Mouse (Mus musculus) liver, embryonic 12.5 days (tissue): ENCODE measurements around the gene Mob4. TPM values are rescaled to one million over a fixed set of nuclear protein-coding genes. Genes with fewer than 3 reads are reported as not detected.

Source experiments
- ATAC-seq: fragments of 200-750 bp; cut with Nextera tagmentation; 2 replicates; pipeline ENCODE4 v1.8.0; 2017; ENCODE audit warnings: moderate number of reproducible peaks, mild to moderate bottlenecking, moderate library complexity
- H3K27ac ChIP-seq: fragments of 300-500 bp; sonication (generic); 2 replicates; pipeline ENCODE4 v1.5.1; 2016; ENCODE audit warnings: mild to moderate bottlenecking
- H3K27me3 ChIP-seq: fragments of 300-500 bp; sonication (generic); replicated peaks from 2 replicates; pipeline ENCODE4 v1.6.1; 2016; ENCODE audit warnings: mild to moderate bottlenecking, moderate library complexity
- H3K36me3 ChIP-seq: fragments of 300-500 bp; sonication (generic); 2 replicates; pipeline ENCODE4 v1.6.1; 2016; ENCODE audit warnings: mild to moderate bottlenecking, moderate library complexity
- H3K4me1 ChIP-seq: fragments of 300-500 bp; sonication (generic); 2 replicates; pipeline ENCODE4 v1.6.1; 2016
- H3K4me2 ChIP-seq: fragments of 300-500 bp; sonication (generic); 2 replicates; pipeline ENCODE4 v1.6.1; 2016; ENCODE audit warnings: mild to moderate bottlenecking, moderate library complexity
- H3K4me3 ChIP-seq: fragments of 300-500 bp; sonication (generic); 2 replicates; pipeline ENCODE4 v1.5.1; 2016; ENCODE audit warnings: mild to moderate bottlenecking, moderate library complexity
- H3K9ac ChIP-seq: fragments of 300-500 bp; sonication (generic); 2 replicates; pipeline ENCODE4 v1.6.1; 2016; ENCODE audit warnings: mild to moderate bottlenecking, moderate library complexity
- H3K9me3 ChIP-seq: fragments of 300-500 bp; sonication (generic); replicated peaks from 2 replicates; pipeline ENCODE4 v1.6.1; 2016; ENCODE audit warnings: mild to moderate bottlenecking, moderate library complexity
- WGBS: fragments of 180-500 bp; shearing (Covaris S2); methylation state at CpG from one replicate; pipeline ENCODE4 v1.1.7; 2016; ENCODE audit not compliant: insufficient replicate concordance; 5-methylcytosine and 5-hydroxymethylcytosine counted together
- polyA plus RNA-seq: library from polyadenylated mRNA; unstranded; fragments of >200 nt; fragmentation: Nextera tagmentation; extraction: Ambion mirVana; gene quantifications from 2 replicates; pipeline ENCODE4 v1.2.1, GENCODE M21; 2016

Mob4 gene
- polyA plus RNA-seq, 1 experiment from 2014 or later, result 58.8 TPM

DNA sequence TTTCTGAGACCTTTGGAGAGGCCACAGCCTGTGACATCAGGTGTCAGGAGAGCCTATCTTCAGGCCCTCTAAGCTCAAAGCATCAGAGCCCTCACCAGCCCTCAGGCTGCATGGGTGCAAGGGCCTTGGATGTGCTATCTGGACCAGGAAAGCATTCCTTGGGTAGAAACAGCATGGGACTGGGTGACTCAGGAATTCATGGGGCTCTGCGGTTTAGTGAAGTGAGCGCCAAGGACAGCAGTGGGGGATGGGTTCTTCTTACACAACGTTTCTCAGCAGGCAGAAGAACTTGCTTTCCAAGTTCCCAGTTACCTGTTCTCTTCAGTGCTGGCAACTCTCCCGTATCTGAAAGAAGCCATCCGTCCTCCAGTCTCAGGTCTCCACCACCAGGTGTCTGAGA is 33.0 kb downstream of the Mob4 start:
- Histone ChIP-seq H3K4me1 (peaks cover 24% of the 10 kb centered on the region), H3K4me3 (no peak overlapping the region), H3K9me3 (0 out of 2 replicates have a peak, but pooled peaks cover under 1% of the 10 kb centered on the region), H3K9ac (no peak overlapping the region), H3K27ac (no peak overlapping the region), H3K36me3 (no peaks in the 10 kb centered on the region), H3K27me3 (no peaks in the 10 kb centered on the region), H3K4me2 (no peak overlapping the region)
- ATAC-seq, result no peak
- 40% methylated on average over 5 of the region's 5 CpGs for whole genome bisulfite sequencing

DNA sequence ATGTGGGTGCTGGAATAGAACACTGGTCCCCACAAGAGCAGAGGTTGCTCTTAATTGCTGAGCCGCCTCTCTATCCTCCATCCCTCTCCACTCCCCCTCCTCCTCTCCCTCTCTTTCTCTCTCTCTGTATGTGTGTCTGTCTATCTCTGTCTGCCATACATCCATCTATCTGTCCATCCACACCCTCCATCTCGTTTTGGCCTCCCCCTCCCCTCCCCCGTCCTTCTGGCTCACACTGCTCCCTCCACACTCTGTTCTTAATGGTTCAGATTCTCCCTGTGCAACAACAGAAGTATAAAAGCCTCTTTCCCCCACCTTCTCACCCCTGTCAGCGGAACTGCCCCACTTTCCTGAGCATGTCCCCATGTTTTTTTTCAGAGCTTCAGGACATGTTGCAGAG is 36.5 kb downstream of the Mob4 start:
- peaks cover 5% of the 10 kb centered on the region; the same call in 1 of the 2 replicates for H3K9me3 ChIP-seq
- H3K4me2 ChIP-seq, result no peak overlapping the region
- no peak overlapping the region for H3K9ac ChIP-seq
- peaks cover 16% of the 10 kb centered on the region for H3K4me1 ChIP-seq
- H3K27ac ChIP-seq, result no peak overlapping the region
- 45% methylated on average over 4 of the region's 4 CpGs for WGBS
- ATAC-seq, result peak; percentile 66
- no peaks in the 10 kb centered on the region for H3K27me3 ChIP-seq
- no peak overlapping the region for H3K4me3 ChIP-seq
- H3K36me3 ChIP-seq, result no peaks in the 10 kb centered on the region

DNA sequence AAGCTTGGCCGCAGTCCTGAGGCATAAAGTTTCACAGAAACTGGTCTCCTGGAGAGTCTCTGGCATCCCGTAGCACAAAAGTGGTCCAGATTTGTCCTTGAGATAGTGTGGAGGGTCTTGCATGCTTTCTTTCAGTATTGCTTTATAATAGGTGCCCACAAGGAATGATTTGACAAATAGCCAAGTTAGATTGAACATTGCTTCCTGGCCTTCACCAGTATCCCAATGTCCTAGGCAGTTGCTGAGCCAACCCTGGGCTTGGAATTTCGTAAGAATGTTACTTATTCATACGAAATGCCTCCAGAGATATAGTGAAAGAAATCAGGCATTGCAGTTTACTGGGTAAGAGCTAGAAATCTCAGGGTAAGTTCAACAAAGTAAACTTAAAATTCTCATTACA is 37.6 kb downstream of the Mob4 start:
- Histone ChIP-seq H3K9ac (no peak overlapping the region), H3K4me3 (no peak overlapping the region), H3K9me3 (peaks cover 8% of the 10 kb centered on the region; the same call in 1 of the 2 replicates), H3K4me2 (no peak overlapping the region), H3K36me3 (no peaks in the 10 kb centered on the region), H3K27ac (no peak overlapping the region), H3K27me3 (no peaks in the 10 kb centered on the region), H3K4me1 (peaks cover 13% of the 10 kb centered on the region)
- WGBS, result 82% methylated on average over 4 of the region's 4 CpGs
- no peak for ATAC-seq

DNA sequence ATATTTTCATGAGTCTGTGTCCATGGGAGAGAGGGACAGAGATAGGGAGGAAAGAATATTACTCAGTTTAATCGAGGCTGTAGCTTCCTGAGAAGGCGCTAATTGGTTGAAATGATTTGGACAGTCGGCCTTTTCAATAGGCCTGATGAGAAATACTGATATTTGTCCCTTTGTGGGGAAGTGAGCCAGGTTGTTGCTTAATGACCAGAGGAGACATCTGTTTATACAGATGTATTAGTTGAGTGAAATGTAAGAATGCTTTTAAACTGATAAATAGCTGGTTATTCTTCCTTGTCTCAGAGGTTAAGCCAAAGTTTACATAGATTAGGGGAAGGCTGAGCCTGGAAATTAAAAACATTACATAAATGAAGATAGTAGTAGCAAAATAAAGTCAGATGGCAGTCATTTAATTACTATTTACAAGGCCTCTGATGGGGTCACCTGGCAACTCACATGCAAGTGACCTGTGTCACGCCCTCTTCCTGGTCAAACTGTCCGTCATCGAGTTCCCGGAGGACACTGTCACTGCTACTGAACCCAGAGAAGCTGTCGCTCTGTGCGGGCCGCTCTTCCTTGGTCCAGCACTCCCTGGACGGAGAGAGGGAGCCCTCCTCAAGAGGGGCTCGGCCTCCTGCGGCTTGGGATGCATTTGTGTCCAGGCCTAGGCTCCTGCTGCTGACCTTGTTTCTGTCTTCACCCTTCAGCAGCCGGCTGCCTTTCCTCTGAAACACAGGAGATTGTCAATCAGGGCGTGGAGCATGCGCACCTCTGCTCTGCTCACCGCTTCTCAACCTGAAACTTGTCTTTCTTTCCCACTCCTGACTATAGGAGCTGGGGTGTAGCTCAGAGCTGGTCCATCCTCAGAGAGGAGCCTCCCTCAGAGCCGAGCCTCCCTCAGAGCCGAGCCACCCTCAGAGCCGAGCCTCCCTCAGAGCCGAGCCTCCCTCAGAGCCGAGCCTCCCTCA is 40.6 kb downstream of the Mob4 start:
- Histone ChIP-seq H3K4me2 (peak overlapping the region; percentile 42), H3K9ac (no peak overlapping the region), H3K4me3 (peak overlapping the region; percentile 11; the same call in 1 of the 2 replicates), H3K27ac (no peak overlapping the region), H3K4me1 (peaks cover 13% of the 10 kb centered on the region), H3K9me3 (peaks cover 8% of the 10 kb centered on the region; the same call in 1 of the 2 replicates), H3K27me3 (no peaks in the 10 kb centered on the region), H3K36me3 (no peaks in the 10 kb centered on the region)
- WGBS, result 65% methylated on average over 22 of the region's 22 CpGs
- no peak for ATAC-seq

DNA sequence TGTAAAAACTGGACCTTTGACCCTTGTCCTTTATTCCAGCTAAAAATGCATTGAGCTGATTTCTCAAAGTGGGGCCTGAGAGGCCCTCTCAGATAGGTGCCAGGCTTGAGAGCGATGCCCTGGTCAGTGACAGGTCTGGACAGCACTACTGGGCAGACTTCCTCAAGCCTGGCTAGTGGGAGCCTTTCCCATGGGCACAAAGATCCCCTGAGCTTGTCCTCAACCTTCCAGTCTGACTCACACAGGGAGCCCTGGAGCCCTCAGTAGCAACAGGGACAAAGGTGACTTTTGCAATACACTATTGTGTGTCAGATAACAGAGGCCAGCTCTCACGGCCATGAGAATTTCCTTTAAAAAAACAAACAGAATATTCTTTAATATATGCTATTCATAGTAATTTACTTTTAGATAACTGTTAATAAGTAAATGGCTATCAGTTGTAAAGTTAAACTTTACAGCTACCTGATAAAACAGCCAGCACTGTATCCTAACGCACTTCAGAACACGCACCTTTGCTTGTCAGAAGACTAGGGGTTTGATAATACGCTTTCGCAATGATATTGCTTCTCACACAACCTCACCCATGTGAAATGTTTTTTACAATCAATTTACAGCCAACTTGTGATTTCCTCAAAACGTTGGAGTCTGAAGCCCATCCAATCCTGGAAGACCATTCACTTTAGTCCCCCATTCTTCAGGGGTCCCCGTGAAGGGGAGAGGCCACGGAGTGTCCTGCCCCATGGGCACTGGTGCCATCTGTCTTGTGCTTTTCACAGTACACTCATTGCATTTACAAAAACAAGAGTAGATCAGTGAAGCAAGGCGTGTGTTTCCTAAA is 42.9 kb downstream of the Mob4 start:
- Histone ChIP-seq H3K27ac (no peak overlapping the region), H3K27me3 (no peaks in the 10 kb centered on the region), H3K9me3 (peaks cover 8% of the 10 kb centered on the region; the same call in 1 of the 2 replicates), H3K4me2 (no peak overlapping the region), H3K9ac (no peak overlapping the region), H3K4me1 (no peaks in the 10 kb centered on the region), H3K4me3 (no peak overlapping the region), H3K36me3 (no peaks in the 10 kb centered on the region)
- no peak for ATAC-seq
- 78% methylated on average over 10 of the region's 10 CpGs for WGBS

DNA sequence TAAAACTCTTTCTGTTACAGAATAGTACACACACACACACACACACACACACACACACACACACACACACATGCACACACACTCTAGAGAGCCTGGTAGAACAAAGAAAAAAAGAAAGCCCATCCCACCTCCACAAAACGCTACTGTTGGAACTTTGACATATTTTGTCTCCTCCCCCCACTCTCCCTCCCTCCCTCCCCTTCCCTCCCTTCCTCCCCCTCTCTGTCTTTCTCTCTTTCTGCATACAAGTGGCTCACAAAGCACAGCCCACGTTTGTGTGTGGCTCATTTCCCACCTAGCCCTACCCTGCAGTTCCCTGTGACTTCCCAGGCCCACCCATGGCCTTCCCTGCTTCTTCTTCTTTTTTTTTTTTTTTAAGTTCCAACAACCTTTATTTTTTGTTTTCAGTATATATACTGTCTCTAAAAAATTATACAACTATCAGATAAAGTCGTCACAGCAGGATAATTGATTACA is 43.6 kb downstream of the Mob4 start:
- 20% methylated on average over 3 of the region's 3 CpGs for WGBS

DNA sequence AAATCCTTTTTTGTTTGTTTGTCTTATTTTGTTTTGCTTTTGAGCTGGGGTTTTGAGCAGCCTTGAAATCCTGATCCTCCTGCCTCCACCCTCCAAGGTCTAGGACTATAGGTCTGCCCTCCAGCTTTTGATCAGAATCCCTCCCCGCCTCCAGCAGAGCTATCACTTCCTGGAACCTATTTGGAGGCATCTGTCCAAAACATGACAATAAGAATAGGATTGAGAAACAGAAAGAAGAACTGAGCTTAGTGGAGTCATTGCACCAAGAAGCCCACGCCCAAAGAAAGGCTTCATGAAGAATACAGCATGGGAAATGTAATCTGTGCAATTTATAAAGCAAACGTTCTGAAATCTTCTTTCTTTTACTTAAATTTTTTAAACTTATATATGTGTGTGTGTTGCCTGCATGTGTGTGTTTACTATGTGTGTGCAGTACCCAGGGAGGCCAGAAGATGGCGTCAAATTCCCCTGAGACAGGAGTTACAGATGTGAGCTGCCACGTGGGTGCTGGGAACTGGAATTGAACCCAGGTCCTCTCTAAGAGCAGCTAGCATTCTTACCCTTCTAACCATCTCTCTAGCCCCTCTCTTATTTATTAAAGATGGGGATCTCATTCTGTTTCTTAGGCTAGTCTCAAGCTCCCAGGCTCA is 49.0 kb downstream of the Mob4 start:
- H3K9me3 ChIP-seq, result 0 out of 2 replicates have a peak, but pooled peaks cover 7% of the 10 kb centered on the region
- peaks cover 3% of the 10 kb centered on the region; the same call in 1 of the 2 replicates for H3K36me3 ChIP-seq
- H3K27me3 ChIP-seq, result no peaks in the 10 kb centered on the region
- H3K9ac ChIP-seq, result no peak overlapping the region
- 54% methylated on average over 5 of the region's 5 CpGs for WGBS
- no peak overlapping the region for H3K27ac ChIP-seq
- H3K4me3 ChIP-seq, result no peak overlapping the region
- no peak overlapping the region for H3K4me2 ChIP-seq
- no peak for ATAC-seq
- H3K4me1 ChIP-seq, result no peaks in the 10 kb centered on the region

More for the DNA sequence above, 43.6 kb downstream of the Mob4 start:
- Histone ChIP-seq H3K27ac (no peak overlapping the region), H3K9me3 (0 out of 2 replicates have a peak, but pooled peaks cover 3% of the 10 kb centered on the region), H3K27me3 (no peaks in the 10 kb centered on the region), H3K4me3 (no peak overlapping the region), H3K9ac (no peak overlapping the region), H3K4me1 (no peaks in the 10 kb centered on the region), H3K4me2 (no peak overlapping the region), H3K36me3 (no peaks in the 10 kb centered on the region)
- ATAC-seq, result no peak

DNA sequence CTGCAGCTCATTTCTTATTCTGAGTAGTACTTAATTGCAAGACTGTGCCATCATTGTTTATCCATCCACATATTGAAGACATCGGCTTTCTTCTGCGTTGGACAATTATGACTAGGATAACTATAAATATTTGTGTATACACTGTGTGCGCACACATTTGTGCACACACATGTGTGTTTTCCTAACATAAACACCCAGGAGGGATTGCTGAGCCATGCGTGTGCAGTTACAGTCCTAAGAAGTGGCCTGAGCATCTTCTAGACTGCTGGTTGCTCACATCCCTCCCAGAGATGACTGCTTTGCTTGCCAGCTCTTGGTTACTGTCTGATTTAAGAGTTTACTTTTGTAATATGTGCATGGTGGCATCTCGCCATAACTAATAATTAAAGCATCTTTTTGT is 51.4 kb downstream of the Mob4 start:
- 76% methylated on average over 5 of the region's 5 CpGs for WGBS
- no peak overlapping the region for H3K27ac ChIP-seq
- no peak overlapping the region for H3K9ac ChIP-seq
- no peak for ATAC-seq
- H3K4me2 ChIP-seq, result no peak overlapping the region
- 0 out of 2 replicates have a peak, but pooled peaks cover 9% of the 10 kb centered on the region for H3K4me1 ChIP-seq
- H3K4me3 ChIP-seq, result no peak overlapping the region
- H3K36me3 ChIP-seq, result peaks cover 3% of the 10 kb centered on the region; the same call in 1 of the 2 replicates
- H3K9me3 ChIP-seq, result 0 out of 2 replicates have a peak, but pooled peaks cover 7% of the 10 kb centered on the region
- H3K27me3 ChIP-seq, result no peaks in the 10 kb centered on the region

DNA sequence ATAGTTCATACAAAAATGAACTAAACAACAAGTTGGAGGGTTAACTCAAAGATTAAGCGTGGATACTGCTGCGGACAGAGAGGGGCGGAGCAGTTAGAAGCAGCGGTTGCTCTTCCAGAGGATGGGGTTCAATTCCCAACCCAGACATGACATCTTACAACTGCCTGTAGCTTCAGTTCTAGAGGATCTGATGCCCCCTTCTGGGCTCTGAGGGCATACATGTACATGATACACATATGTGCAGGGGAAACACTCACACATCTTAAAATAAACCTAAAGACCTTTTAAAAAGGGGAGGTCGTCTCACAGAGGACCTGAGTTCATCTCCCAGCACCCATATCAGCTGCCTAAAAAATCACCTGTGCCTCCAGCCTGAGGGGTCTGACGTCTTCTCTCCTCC is 54.7 kb downstream of the Mob4 start:
- ATAC-seq, result no peak
- WGBS, result 71% methylated on average over 6 of the region's 6 CpGs
- H3K36me3 ChIP-seq, result no peaks in the 10 kb centered on the region; the same call in 1 of the 2 replicates
- no peak overlapping the region for H3K9ac ChIP-seq
- H3K4me2 ChIP-seq, result no peak overlapping the region
- H3K4me1 ChIP-seq, result 0 out of 2 replicates have a peak, but pooled peaks cover 9% of the 10 kb centered on the region
- no peak overlapping the region for H3K4me3 ChIP-seq
- H3K9me3 ChIP-seq, result no peaks in the 10 kb centered on the region
- no peak overlapping the region for H3K27ac ChIP-seq
- no peaks in the 10 kb centered on the region for H3K27me3 ChIP-seq

DNA sequence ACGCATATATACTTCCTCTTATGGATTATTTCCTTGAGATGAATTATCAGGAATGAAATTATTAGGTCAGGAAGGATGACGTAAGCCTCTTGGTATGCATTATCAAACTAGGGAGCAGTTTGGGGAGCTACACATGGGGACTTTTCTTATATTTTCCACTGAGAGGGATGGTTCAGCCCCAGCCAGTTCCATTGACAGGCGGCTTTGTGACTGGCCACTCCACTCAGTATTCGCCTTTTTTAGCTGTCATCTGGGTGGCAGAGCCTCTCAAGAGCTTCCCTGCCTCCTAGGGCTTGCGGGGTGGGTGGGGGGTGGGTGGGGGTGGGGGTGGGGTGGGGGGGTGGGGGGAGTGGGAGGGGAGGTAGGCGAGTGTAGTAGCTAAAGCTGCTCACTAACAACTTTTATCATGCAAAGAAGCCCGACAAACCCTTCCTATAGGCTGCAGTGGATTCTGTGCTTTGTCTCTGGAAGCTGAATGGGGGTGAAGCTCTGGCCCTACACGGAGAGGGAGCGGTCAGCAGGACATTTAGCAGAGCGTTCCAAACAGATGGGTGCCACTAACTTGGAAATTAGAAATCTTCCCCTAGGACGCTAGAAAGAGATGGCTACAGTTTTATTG is 55.7 kb downstream of the Mob4 start:
- no peaks in the 10 kb centered on the region for H3K9me3 ChIP-seq
- H3K36me3 ChIP-seq, result no peaks in the 10 kb centered on the region
- no peak overlapping the region for H3K4me3 ChIP-seq
- no peaks in the 10 kb centered on the region for H3K27me3 ChIP-seq
- H3K4me2 ChIP-seq, result no peak overlapping the region
- WGBS, result 33% methylated on average over 11 of the region's 11 CpGs
- H3K4me1 ChIP-seq, result 0 out of 2 replicates have a peak, but pooled peaks cover 9% of the 10 kb centered on the region
- no peak overlapping the region for H3K9ac ChIP-seq
- ATAC-seq, result no peak
- no peak overlapping the region for H3K27ac ChIP-seq

DNA sequence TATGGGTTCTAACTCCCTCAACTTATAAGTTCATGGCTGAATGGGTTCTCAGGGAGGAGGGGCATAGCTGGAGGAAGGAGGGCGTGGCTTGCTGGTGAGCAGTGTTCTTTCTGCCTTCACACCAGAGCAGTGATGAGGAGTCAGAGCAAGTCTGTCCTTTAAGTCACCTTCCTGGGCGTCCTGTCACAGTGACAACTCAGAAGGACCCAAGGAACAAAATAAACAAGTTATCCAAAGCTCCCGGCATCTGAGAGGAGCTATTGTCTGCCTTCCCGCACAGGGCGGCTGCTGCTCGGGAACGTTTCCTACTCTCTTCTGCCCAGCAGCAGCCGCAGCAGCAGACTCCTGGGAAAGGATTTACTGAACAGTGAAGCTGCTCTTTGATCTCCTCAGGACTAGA is 61.0 kb downstream of the Mob4 start:
- H3K4me1 ChIP-seq, result peaks cover 16% of the 10 kb centered on the region
- no peaks in the 10 kb centered on the region for H3K9me3 ChIP-seq
- 0 out of 2 replicates have a peak, but pooled peaks cover 7% of the 10 kb centered on the region for H3K27me3 ChIP-seq
- ATAC-seq, result no peak
- no peak overlapping the region for H3K9ac ChIP-seq
- H3K36me3 ChIP-seq, result no peaks in the 10 kb centered on the region
- H3K4me2 ChIP-seq, result peak overlapping the region; percentile 42
- WGBS, result 40% methylated on average over 8 of the region's 8 CpGs
- no peak overlapping the region for H3K4me3 ChIP-seq
- H3K27ac ChIP-seq, result no peak overlapping the region
